Mouse (Mus musculus): Measurements from ENCODE around the gene Btbd11.

DNA sequence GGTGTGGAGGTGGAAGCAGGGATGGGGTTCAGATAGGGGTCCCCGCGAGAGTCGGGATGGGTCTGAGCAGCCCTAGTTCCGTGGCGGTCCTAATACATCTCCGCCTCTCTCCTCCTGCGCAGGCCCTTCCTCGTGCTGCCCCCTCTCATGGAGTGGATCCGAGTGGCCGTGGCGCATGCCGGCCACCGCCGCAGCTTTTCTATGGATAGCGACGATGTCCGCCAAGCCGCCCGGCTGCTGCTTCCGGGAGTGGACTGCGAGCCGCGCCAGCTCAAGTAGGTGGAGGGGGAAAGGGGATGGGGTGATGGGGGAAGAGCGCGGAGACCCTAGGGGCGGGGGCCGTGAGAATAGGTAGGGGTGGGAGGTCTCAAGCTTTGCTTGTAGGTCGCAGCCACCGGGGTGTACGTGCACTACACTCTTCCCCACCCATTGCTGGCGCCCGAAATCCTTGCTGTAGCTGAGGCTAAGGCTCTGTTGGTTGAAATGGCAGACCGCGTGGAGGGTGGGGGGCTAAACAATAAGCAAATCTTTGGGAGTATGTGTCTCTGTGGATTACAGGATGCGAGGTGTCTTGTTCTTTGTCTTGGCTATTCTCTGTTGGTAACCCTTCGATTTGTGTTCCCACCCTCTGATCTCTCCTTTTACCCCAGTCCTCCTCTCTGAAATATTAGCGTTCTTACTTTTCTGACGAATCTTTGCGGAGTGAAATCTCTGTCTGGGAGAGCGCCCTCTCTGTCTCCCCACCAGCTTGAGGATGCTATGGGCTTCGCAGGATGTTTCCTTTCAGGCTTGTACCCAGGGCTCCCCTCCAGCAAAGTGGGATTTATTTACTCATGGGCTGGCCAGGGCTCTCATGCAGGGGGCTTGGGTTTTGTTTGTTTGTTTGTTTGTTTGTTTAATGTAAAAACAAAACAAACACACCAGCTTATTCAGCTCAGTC lies 212.3 kb downstream of the Btbd11 start:
- no peak for TF ChIP-seq POLR2A (IDR thresholded peaks at IDR 0.05; ENCODE audit: low read depth, low read length)
- no peak for TF ChIP-seq CTCF (IDR thresholded peaks at IDR 0.05; ENCODE audit: extremely low read depth, insufficient read depth, insufficient read length, insufficient replicate concordance)

All from spleen, adult 2 months (tissue).